14 mouse cellular contexts compared by ENCODE assay signal in genomic region chr5:43289752-43290446, GRCm38 (mm10). TPM values are rescaled to one million over a fixed set of nuclear protein-coding genes. Genes with fewer than 3 reads are reported as not detected.
DNase-seq lines count a peak whose midpoint lies in the region; ATAC-seq and TF ChIP-seq lines count a peak whose summit lies in the region.
"Had no signal": no experiment of that assay in that cellular context is flagged by ENCODE, and none has a peak within 500 bp of the region (broad histone marks: within the 10 kb centered on the region; RNA-seq: fewer than 3 reads in every experiment).

No protein-coding gene starts in this region.

- TF ChIP-seq EP300 in liver, postnatal 0 days (IDR thresholded peaks at IDR 0.05; ENCODE audit: low read depth), result no peak

- H3K4me3 ChIP-seq in liver, postnatal 0 days (ENCODE audit: low read depth, low read length), result no peak overlapping the region
- H3K4me3 ChIP-seq in liver, embryonic 11.5 days (ENCODE audit: low read depth, low read length), result no peak overlapping the region
- H3K4me3 ChIP-seq in lung, embryonic 15.5 days, result no peak overlapping the region
- no peak overlapping the region for H3K4me3 ChIP-seq in neural tube, embryonic 15.5 days (replicated peaks)
- H3K4me3 ChIP-seq: liver, embryonic 15.5 days had no signal

- no peaks in the 10 kb centered on the region for H3K9me3 ChIP-seq in liver, postnatal 0 days (ENCODE audit: low read length)
- H3K9me3 ChIP-seq in liver, embryonic 11.5 days (ENCODE audit: control insufficient read depth, low read length), result no peaks in the 10 kb centered on the region
- H3K9me3 ChIP-seq in lung, embryonic 15.5 days, result no peaks in the 10 kb centered on the region
- no peaks in the 10 kb centered on the region for H3K9me3 ChIP-seq in neural tube, embryonic 15.5 days (replicated peaks)
- H3K9me3 ChIP-seq: liver, embryonic 15.5 days had no signal

- H3K27ac ChIP-seq in liver, postnatal 0 days (ENCODE audit: low read depth), result no peak overlapping the region
- no peak overlapping the region for H3K27ac ChIP-seq in liver, embryonic 11.5 days (ENCODE audit: low read depth, low read length)
- no peak overlapping the region for H3K27ac ChIP-seq in lung, embryonic 15.5 days
- H3K27ac ChIP-seq in neural tube, embryonic 15.5 days (replicated peaks), result no peak overlapping the region
- H3K27ac ChIP-seq: liver, embryonic 15.5 days had no signal

- ATAC-seq in liver, postnatal 0 days, result peak; percentile 27
- ATAC-seq in liver, embryonic 11.5 days (replicated peaks; ENCODE audit: low FRiP score), result no peak
- ATAC-seq in lung, embryonic 15.5 days (ENCODE audit: borderline replicate concordance, extremely low read depth, low FRiP score, low TSS enrichment), result peak; percentile 57; the same call in 1 of the 2 replicates
- ATAC-seq in neural tube, embryonic 15.5 days (ENCODE audit: low FRiP score), result 0 out of 2 replicates have a peak, but pooled peaks have one; percentile 16
- ATAC-seq: forebrain, embryonic 14.5 days had no signal

- no peaks in the 10 kb centered on the region for H3K4me1 ChIP-seq in liver, postnatal 0 days (ENCODE audit: insufficient read depth)
- no peaks in the 10 kb centered on the region for H3K4me1 ChIP-seq in liver, embryonic 11.5 days (replicated peaks; ENCODE audit: control insufficient read depth, insufficient read depth, low read length)
- no peaks in the 10 kb centered on the region for H3K4me1 ChIP-seq in lung, embryonic 15.5 days
- H3K4me1 ChIP-seq in neural tube, embryonic 15.5 days, result no peaks in the 10 kb centered on the region
- H3K4me1 ChIP-seq: liver, embryonic 15.5 days had no signal

- H3K4me2 ChIP-seq in liver, postnatal 0 days (ENCODE audit: low read depth, low read length), result no peak overlapping the region
- no peak overlapping the region for H3K4me2 ChIP-seq in liver, embryonic 11.5 days
- no peak overlapping the region for H3K4me2 ChIP-seq in lung, embryonic 15.5 days
- no peak overlapping the region for H3K4me2 ChIP-seq in neural tube, embryonic 15.5 days
- H3K4me2 ChIP-seq: liver, embryonic 15.5 days had no signal

- no peaks in the 10 kb centered on the region for H3K27me3 ChIP-seq in liver, postnatal 0 days (ENCODE audit: insufficient read depth, low read length)
- no peaks in the 10 kb centered on the region for H3K27me3 ChIP-seq in liver, embryonic 11.5 days (replicated peaks; ENCODE audit: control insufficient read depth, insufficient read depth, low read length)
- H3K27me3 ChIP-seq in lung, embryonic 15.5 days, result no peaks in the 10 kb centered on the region
- H3K27me3 ChIP-seq in neural tube, embryonic 15.5 days (replicated peaks), result no peaks in the 10 kb centered on the region
- H3K27me3 ChIP-seq: liver, embryonic 15.5 days had no signal

- DNase-seq in liver, postnatal 0 days, result no peak
- no peak for DNase-seq in liver, embryonic 11.5 days (ENCODE audit: low spot score)
- DNase-seq in MEL-GATA-1-ER (ENCODE audit: extremely low read depth, low read depth), result peak; percentile 39
- no peak for DNase-seq in frontal cortex, postnatal 14 days (ENCODE audit: low spot score in 2 of 2)
- no peak for DNase-seq in urinary bladder, postnatal 10 days (ENCODE audit: low spot score)
- DNase-seq: adrenal gland, postnatal 36 days; cerebellum, adult 11-12 months; heart, postnatal 10 days; kidney, adult 8-10 months; thymus, postnatal 14 days had no signal

- no peak overlapping the region for H3K9ac ChIP-seq in liver, postnatal 0 days (replicated peaks)
- no peak overlapping the region for H3K9ac ChIP-seq in liver, embryonic 11.5 days (ENCODE audit: low read depth, low read length)
- no peak overlapping the region for H3K9ac ChIP-seq in lung, embryonic 15.5 days
- no peak overlapping the region for H3K9ac ChIP-seq in neural tube, embryonic 15.5 days (replicated peaks)
- H3K9ac ChIP-seq: liver, embryonic 15.5 days had no signal

- 56% methylated on average over 8 of the region's 8 CpGs for WGBS in liver, postnatal 0 days (ENCODE audit: insufficient replicate concordance)
- 62% methylated on average over 8 of the region's 8 CpGs for WGBS in liver, embryonic 11.5 days
- 56% methylated on average over 8 of the region's 8 CpGs for WGBS in lung, embryonic 15.5 days
- WGBS in neural tube, embryonic 15.5 days, result 84% methylated on average over 8 of the region's 8 CpGs

- no peak for TF ChIP-seq CTCF in liver, postnatal 0 days (IDR thresholded peaks at IDR 0.05; ENCODE audit: low read depth)

- peaks cover 18% of the 10 kb centered on the region for H3K36me3 ChIP-seq in liver, postnatal 0 days (replicated peaks; ENCODE audit: insufficient read depth, low read length)
- H3K36me3 ChIP-seq in liver, embryonic 11.5 days (ENCODE audit: control insufficient read depth, insufficient read depth, low read length), result no peaks in the 10 kb centered on the region
- H3K36me3 ChIP-seq in lung, embryonic 15.5 days, result no peaks in the 10 kb centered on the region
- peaks cover 19% of the 10 kb centered on the region for H3K36me3 ChIP-seq in neural tube, embryonic 15.5 days

RNA-seq across cellular contexts. Expression of gene Cpeb2, which starts 56.9 kb away (rescaled TPM):
- polyA plus RNA-seq in liver, postnatal 0 days (2015; fragmentation: Nextera tagmentation; extraction: Ambion mirVana), result 2.5 and 3.2 TPM in 2 replicates
- polyA plus RNA-seq in liver, embryonic 11.5 days (2014; fragmentation: Nextera tagmentation; extraction: Ambion mirVana), result 1.1 and 1.5 TPM in 2 replicates
- polyA plus RNA-seq in lung, embryonic 15.5 days (2015; fragmentation: Nextera tagmentation; extraction: Ambion mirVana), result 1.2 and 1.7 TPM in 2 replicates
- 12.9 and 15.6 TPM in 2 replicates for polyA plus RNA-seq in neural tube, embryonic 15.5 days (2015; fragmentation: Nextera tagmentation; extraction: Ambion mirVana)
